Mouse (Mus musculus) erythroblast, embryonic 14.5 days (primary cell): ENCODE results near the gene Hgfac.

Experiments used
- GATA1 ChIP-seq: IDR thresholded peaks from 2 replicates; pipeline ENCODE4 v1.6.1; 2012; ENCODE audit warnings: low read length, inconsistent platforms, mixed read lengths
- TAL1 ChIP-seq: IDR thresholded peaks from 3 replicates; pipeline ENCODE4 v1.6.1; 2012; ENCODE audit warnings: low read length, inconsistent platforms, mixed read lengths

- TF ChIP-seq TAL1 (no peak), GATA1 (no peak)
These were observed 37.6 kb upstream of the Hgfac start for GRCm38 (mm10) chr5:35003611-35004162.
